Mouse (Mus musculus): Measurements from ENCODE around the gene Fam20a. TPM values are rescaled to one million over a fixed set of nuclear protein-coding genes. Genes with fewer than 3 reads are reported as not detected.
"Not testable (repeated sequence)": the region's sequence is repeated elsewhere in the genome, so short reads cannot be mapped to it uniquely, and the experiment has no call there.

Fam20a gene
- polyA plus RNA-seq, 1 experiment from 2014 or later: 1.1 TPM

DNA sequence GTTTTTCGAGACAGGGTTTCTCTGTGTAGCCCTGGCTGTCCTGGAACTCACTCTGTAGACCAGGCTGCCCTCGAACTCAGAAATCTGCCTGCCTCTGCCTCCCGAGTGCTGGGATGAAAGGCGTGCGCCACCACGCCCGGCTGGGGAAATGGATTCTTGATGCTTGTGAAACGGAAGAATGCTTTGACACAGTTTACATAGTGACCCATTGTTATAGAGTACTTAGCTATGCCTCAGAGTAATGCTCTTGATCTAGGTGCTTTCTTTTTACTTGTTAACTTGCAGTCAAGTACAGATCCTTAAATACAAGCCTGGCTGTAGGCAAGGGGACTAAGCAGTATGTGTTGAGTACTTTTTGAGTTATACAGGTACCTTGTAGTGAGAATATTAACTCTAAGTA is 61.6 kb downstream of the Fam20a start:
- not testable (repeated sequence) for H3K27ac ChIP-seq

DNA sequence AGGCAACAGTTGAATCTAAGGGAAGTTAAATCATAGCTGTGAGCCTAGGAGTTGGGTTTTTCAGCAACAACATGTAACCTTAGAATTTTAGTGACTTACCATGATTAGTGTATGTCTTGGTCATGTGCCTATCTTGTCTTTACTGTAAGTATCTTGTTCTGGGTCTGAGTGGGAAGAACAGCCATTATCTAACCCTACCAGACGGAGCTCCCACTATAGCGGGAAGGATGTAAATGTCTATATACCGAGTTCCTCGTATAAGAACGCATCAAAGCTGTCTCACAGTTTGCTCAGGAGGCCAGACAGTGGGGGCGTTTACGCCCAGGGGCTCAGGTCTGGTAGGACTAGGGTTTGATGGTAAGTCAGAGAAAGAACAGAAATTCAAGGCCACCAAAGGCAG is 65.8 kb downstream of the Fam20a start:
- H3K4me1 ChIP-seq: peaks cover 29% of the 10 kb centered on the region
- no peak overlapping the region for H3K4me3 ChIP-seq
- no peaks in the 10 kb centered on the region for H3K9me3 ChIP-seq (replicated peaks)
- no peak for ATAC-seq
- H3K36me3 ChIP-seq (ENCODE audit: poor library complexity, severe bottlenecking): peaks cover 63% of the 10 kb centered on the region
- H3K9ac ChIP-seq: no peak overlapping the region
- no peaks in the 10 kb centered on the region for H3K27me3 ChIP-seq
- no peak overlapping the region for H3K4me2 ChIP-seq
- WGBS: 94% methylated on average over 7 of the region's 7 CpGs
- no peak overlapping the region for H3K27ac ChIP-seq

More for the DNA sequence above, 61.6 kb downstream of the Fam20a start:
- H3K4me1 ChIP-seq; H3K9me3 ChIP-seq (replicated peaks); ATAC-seq; H3K9ac ChIP-seq; H3K4me2 ChIP-seq; H3K27me3 ChIP-seq; H3K4me3 ChIP-seq: not testable (repeated sequence)
- H3K36me3 ChIP-seq (ENCODE audit: poor library complexity, severe bottlenecking): peaks cover 82% of the 10 kb centered on the region
- WGBS: 94% methylated on average over 8 of the region's 8 CpGs

DNA sequence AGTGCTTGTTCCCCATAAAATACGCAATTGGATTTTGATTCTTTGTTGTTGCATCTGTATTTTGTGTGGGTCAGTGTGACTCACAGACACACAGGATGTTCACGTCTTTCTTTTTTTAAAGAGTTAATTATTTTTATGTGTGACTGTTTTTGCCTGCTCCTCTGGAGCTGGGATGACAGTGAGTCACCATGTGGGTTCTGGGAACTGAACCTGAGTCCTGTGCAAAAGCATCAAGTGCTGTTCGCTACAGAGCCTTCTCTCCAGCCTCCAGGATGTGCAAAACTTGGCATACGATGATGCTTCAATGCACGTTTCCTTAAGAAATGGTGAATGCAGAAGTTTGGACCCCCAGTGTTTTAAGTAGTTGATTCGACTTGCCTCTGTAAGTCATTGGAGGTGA is 67.5 kb downstream of the Fam20a start:
- H3K36me3 ChIP-seq (ENCODE audit: poor library complexity, severe bottlenecking): peaks cover 47% of the 10 kb centered on the region
- no peaks in the 10 kb centered on the region for H3K9me3 ChIP-seq (replicated peaks)
- ATAC-seq: no peak
- 89% methylated on average over 6 of the region's 6 CpGs for whole genome bisulfite sequencing
- no peak overlapping the region for H3K9ac ChIP-seq
- no peak overlapping the region for H3K4me2 ChIP-seq
- no peaks in the 10 kb centered on the region for H3K27me3 ChIP-seq
- no peak overlapping the region for H3K27ac ChIP-seq
- peaks cover 35% of the 10 kb centered on the region for H3K4me1 ChIP-seq
- H3K4me3 ChIP-seq: no peak overlapping the region

- 78% methylated on average over 8 of the region's 8 CpGs for WGBS
- Histone ChIP-seq H3K4me3 (peak overlapping the region; percentile 96), H3K4me2 (peak overlapping the region; percentile 84), H3K27ac (no peak overlapping the region), H3K9ac (peak overlapping the region; percentile 1; the same call in 1 of the 2 replicates), H3K36me3 (ENCODE audit: poor library complexity, severe bottlenecking) (peaks cover 42% of the 10 kb centered on the region), H3K27me3 (no peaks in the 10 kb centered on the region), H3K4me1 (peaks cover 48% of the 10 kb centered on the region), H3K9me3 (replicated peaks) (no peaks in the 10 kb centered on the region)
- ATAC-seq: no peak
Measured at GRCm38 (mm10) chr11:109653201-109653600, 68.9 kb downstream of the Fam20a start.

- WGBS: 52% methylated on average over 6 of the region's 6 CpGs
- H3K9me3 ChIP-seq (replicated peaks): no peaks in the 10 kb centered on the region
- no peaks in the 10 kb centered on the region for H3K27me3 ChIP-seq
- ATAC-seq: no peak
- H3K9ac ChIP-seq: peak overlapping the region; percentile 97
- peak overlapping the region; percentile 84 for H3K4me2 ChIP-seq
- peaks cover 48% of the 10 kb centered on the region for H3K4me1 ChIP-seq
- no peak overlapping the region for H3K27ac ChIP-seq
- peaks cover 42% of the 10 kb centered on the region for H3K36me3 ChIP-seq (ENCODE audit: poor library complexity, severe bottlenecking)
- H3K4me3 ChIP-seq: peak overlapping the region; percentile 96
Measured at GRCm38 (mm10) chr11:109652505-109652904, 69.6 kb downstream of the Fam20a start.

DNA sequence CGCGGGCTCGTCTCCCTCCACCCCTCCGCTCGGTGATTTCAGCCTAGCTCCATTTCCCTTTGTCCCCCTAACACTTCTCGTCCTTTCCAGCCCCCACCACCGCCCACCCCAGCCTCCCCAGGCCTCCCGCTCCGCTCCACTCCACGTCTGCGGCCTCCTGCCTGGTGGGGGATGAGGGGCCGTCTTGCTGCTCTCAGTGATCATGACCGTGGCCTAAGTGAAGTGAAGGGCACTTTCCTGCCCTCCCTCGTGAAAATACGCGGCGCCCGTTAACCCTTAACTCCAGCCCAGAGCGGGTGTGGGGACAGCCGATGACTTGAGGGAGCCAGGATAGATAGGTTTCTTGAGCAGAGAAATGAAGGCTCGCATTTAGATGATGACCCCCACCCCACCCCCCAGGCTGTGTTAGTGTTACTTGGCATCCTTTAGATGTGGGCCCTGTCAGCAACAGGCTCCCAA is 70.5 kb downstream of the Fam20a start:
- Histone ChIP-seq H3K9me3 (replicated peaks) (no peaks in the 10 kb centered on the region), H3K4me3 (peak overlapping the region; percentile 96), H3K4me2 (peak overlapping the region; percentile 84), H3K4me1 (peaks cover 48% of the 10 kb centered on the region), H3K36me3 (ENCODE audit: poor library complexity, severe bottlenecking) (peaks cover 33% of the 10 kb centered on the region), H3K27ac (peak overlapping the region; percentile 95), H3K9ac (peak overlapping the region; percentile 97), H3K27me3 (no peaks in the 10 kb centered on the region)
- WGBS: under 1% methylated on average over 21 of the region's 21 CpGs
- no peak; the same call in 1 of the 2 replicates for ATAC-seq

DNA sequence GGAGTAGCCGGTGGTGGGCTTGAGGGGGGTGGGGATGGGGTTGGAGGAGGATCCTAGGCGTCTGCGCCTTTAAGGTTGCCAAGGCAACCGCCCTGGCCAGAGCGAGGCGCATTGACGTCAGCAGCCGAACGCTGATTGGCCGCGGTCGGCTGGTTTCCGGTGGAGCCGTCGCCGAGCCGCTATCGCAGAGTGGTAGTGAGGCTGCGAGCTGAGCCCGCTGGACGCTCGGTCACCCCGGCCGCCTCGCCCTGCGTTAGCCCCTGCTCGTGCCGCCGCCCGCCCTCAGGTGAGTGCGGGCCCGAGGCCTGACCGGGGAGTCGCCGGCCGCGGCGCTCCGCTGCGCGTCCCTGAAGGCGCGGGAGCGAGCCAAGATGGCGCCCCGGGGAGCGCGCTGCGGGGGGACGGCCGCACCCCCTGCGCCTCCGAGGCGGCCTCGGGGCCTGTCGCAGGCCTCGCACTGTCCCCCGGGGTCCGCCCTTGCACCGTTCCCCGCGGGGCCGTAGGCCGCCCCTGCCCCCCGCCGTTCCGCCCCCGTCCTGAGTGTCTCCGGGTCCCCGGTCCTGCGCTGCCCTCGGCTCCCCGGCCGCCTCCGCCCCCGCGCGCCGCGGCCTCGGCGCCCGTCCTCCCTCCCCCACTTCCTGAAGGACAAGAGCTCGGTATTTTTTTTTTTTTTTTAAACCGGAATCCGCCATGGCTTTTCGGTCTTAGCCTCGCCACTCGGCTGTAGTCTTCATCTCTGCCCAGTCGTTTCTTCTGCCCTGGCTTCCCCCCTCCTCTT is 71.1 kb downstream of the Fam20a start:
- Histone ChIP-seq H3K4me3 (peak overlapping the region; percentile 96), H3K9me3 (replicated peaks) (no peaks in the 10 kb centered on the region), H3K4me1 (peaks cover 48% of the 10 kb centered on the region), H3K4me2 (peak overlapping the region; percentile 84), H3K27me3 (no peaks in the 10 kb centered on the region), H3K9ac (peak overlapping the region; percentile 97), H3K27ac (peak overlapping the region; percentile 95), H3K36me3 (ENCODE audit: poor library complexity, severe bottlenecking) (peaks cover 27% of the 10 kb centered on the region)
- WGBS: 0% methylated on average over 62 of the region's 90 CpGs
- peak; percentile 96 for ATAC-seq

GRCm38 (mm10) chr11:109649975-109650701 is 71.9 kb downstream of the Fam20a start:
- Histone ChIP-seq H3K36me3 (ENCODE audit: poor library complexity, severe bottlenecking) (peaks cover 18% of the 10 kb centered on the region), H3K27me3 (no peaks in the 10 kb centered on the region), H3K9ac (peak overlapping the region; percentile 97), H3K9me3 (replicated peaks) (no peaks in the 10 kb centered on the region), H3K4me2 (peak overlapping the region; percentile 84), H3K4me1 (peaks cover 45% of the 10 kb centered on the region), H3K27ac (peak overlapping the region; percentile 95), H3K4me3 (peak overlapping the region; percentile 96)
- peak; percentile 80 for ATAC-seq
- WGBS: 1% methylated on average over 31 of the region's 31 CpGs

- WGBS: 37% methylated on average over 8 of the region's 8 CpGs
- Histone ChIP-seq H3K4me3 (peak within 1 kb of the TSS; percentile 96), H3K9me3 (replicated peaks) (no peaks in the 10 kb centered on the region), H3K27ac (peak within 1 kb of the TSS; percentile 95), H3K36me3 (ENCODE audit: poor library complexity, severe bottlenecking) (peaks cover 10% of the 10 kb centered on the region), H3K4me2 (peak within 1 kb of the TSS; percentile 84), H3K4me1 (peaks cover 43% of the 10 kb centered on the region), H3K27me3 (no peaks in the 10 kb centered on the region), H3K9ac (peak within 1 kb of the TSS; percentile 97)
- ATAC-seq: no peak
Measured at GRCm38 (mm10) chr11:109649206-109649605, 72.9 kb downstream of the Fam20a start, which contains the start of gene Prkar1a. Gene Prkar1a, plus strand, starts transcription at chr11:109649405.

GRCm38 (mm10) chr11:109648510-109648909 is 73.6 kb downstream of the Fam20a start:
- ATAC-seq: no peak
- 47% methylated on average over 7 of the region's 7 CpGs for WGBS
- Histone ChIP-seq H3K4me2 (peak overlapping the region; percentile 84; the same call in 1 of the 2 replicates), H3K27ac (peak overlapping the region; percentile 95), H3K27me3 (no peaks in the 10 kb centered on the region), H3K9ac (no peak overlapping the region), H3K36me3 (ENCODE audit: poor library complexity, severe bottlenecking) (peaks cover 3% of the 10 kb centered on the region), H3K9me3 (replicated peaks) (no peaks in the 10 kb centered on the region), H3K4me1 (peaks cover 39% of the 10 kb centered on the region), H3K4me3 (no peak overlapping the region)

DNA sequence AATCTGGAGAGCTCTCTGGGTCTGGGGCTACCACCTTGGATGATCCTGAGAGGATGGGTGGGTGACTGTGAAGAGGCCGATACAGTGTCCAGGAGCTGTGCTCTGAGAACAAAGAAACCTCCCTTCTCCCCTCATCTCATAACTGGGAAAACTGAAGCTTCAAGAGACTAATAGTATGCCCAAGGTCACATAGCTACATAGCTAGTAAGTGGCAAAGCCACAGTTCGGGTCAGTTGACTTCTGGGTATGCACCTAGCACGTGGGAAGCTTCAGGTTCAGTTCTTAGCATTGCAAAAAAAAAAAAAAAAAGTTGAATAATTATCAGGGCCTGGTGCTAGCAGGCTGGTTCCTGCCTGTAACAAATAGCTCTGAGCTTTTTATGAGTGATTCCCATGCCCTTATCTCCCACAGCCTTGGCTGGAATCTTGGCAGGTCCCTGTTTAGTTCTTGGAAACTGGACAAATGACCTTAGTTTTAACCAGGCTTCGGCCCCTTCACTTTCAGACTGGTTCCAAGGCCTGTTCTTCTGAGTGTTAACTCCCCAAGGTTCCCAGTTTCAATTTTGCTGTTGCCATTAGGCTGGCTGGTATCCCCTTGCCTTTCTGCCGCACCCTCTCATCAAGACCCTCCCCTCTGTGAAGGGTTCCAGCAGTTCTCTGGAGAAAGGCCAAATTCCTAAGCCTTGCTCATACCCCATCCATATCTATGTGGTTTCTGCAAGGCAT is 80.4 kb downstream of the Fam20a start:
- no peak overlapping the region for H3K4me2 ChIP-seq
- WGBS: 83% methylated on average over 5 of the region's 5 CpGs
- no peak overlapping the region for H3K9ac ChIP-seq
- ATAC-seq: no peak
- no peak overlapping the region for H3K4me3 ChIP-seq
- H3K36me3 ChIP-seq (ENCODE audit: poor library complexity, severe bottlenecking): no peaks in the 10 kb centered on the region
- no peaks in the 10 kb centered on the region for H3K9me3 ChIP-seq (replicated peaks)
- H3K27me3 ChIP-seq: no peaks in the 10 kb centered on the region
- H3K4me1 ChIP-seq: no peaks in the 10 kb centered on the region
- no peak overlapping the region for H3K27ac ChIP-seq
